Mouse (Mus musculus): Measurements from ENCODE around the gene 4930415O20Rik.
"Not testable (repeated sequence)": the region's sequence is repeated elsewhere in the genome, so short reads cannot be mapped to it uniquely, and the experiment has no call there.

The 4930415O20Rik gene

DNA sequence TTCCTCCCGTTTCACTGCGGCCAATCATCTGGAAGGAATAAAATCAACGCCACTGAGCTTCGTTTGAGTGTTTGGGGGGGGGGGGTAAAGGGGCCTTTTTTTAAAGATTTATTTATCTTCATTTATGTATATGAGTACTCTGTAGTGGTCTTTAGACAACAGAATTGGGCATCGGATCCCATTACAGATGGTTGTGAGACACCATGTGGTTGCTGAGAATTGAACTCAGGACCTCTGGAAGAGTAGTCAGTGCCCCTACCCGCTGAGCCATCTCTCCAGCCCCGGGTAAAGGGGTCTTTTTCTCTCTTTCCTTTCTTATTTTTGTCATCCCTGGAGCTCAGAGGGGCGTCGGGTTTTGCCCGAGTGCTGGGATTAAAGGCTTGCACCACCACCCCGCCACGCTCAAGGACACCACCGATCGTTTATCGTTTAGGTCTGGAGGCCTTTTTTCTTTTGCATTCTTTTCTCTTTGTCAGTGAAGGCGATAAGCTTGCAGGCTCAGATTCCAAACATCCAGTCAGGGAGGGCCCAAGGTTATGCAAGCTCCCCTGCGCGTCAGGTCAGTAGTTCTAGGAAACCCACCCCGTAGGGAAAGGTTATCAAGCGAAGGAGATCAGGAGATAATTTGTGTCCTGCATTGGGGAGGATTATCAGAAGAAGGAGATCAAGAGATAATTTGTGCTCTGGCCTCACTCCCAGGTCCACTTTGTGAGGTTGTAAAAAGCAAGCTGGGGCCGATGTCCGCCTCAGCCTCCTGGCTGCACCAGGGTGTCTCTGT, 2.4 kb upstream of the 4930415O20Rik start:
- peak; percentile 50 for DNase-seq (ENCODE audit: low read depth, low spot score)

GRCm38 (mm10) chr15:98569216-98569615, 1.6 kb upstream of the 4930415O20Rik start:
- peak; percentile 48 for DNase-seq (ENCODE audit: low read depth, low spot score)

GRCm38 (mm10) chr15:98569795-98570365, 924 bp upstream of the 4930415O20Rik start:
- no peak for DNase-seq (ENCODE audit: low read depth, low spot score)

DNA sequence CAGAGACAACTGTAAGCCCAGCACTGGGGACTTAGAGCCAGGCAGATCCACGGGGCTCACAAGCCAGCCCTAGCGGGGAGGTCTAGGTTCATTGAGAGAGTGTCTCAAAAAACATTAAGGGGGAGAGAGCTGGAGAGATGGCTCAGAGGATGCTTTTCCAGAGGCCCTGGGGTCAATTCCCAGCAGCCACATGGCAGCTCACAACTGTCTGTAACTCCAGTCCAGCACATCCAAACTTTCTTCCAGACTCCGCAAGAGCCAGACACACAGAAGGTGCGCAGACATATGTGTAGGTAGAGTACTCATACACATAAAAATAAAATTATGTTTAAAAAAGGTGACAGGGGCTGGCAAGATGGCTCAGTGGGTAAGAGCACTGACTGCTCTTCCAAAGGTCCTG, 2.5 kb downstream of the 4930415O20Rik start:
- DNase-seq (ENCODE audit: low read depth, low spot score), result no peak

DNA sequence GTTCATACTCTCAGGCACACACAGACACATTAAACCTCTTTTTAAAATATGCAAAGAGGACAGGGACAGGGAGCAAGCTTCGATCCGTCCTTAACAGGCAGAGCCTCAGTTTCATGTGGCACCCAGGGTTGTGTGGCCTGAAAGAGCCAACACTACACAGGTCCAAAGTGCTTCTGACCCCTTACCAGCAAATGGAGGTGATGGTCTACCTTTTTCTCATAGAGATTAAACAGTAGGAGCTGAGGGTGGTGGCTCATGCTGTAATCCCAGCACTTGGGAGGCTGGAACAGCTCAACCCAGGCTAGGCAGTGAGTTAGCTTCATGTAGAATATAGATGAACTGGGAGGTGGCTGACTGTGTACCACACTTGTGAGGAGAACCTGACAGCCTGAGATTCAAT, 8.5 kb downstream of the 4930415O20Rik start:
- no peak for DNase-seq (ENCODE audit: low read depth, low spot score)

GRCm38 (mm10) chr15:98579795-98580464, 9.1 kb downstream of the 4930415O20Rik start:
- DNase-seq (ENCODE audit: low read depth, low spot score), result peak; percentile 94

DNA sequence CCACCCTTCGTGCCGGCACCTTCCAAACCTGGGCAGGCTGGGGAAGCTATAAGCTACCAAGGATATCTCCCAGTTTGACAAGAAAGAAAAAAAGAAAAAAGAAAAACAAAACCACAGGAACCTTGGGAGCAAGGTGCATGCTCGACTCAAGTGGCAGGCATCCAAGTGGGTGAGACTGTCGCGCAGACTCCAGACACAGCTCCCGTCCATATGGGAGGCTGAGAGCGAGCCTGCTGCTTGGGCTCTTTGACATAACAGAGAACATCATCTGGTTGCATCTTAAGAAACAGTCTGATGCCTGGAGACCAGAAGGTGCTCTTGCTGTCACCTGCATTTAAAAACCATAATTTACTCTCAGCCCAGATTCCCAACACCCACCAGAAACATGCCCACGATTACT, 11.6 kb downstream of the 4930415O20Rik start:
- DNase-seq (ENCODE audit: low read depth, low spot score), result peak; percentile 27

- peak; percentile 76 for DNase-seq (ENCODE audit: low read depth, low spot score)
Measured at GRCm38 (mm10) chr15:98582996-98583395, 12.2 kb downstream of the 4930415O20Rik start.

GRCm38 (mm10) chr15:98585421-98585820, 14.6 kb downstream of the 4930415O20Rik start:
- no peak for DNase-seq (ENCODE audit: low read depth, low spot score)

- not testable (repeated sequence) for DNase-seq (ENCODE audit: low read depth, low spot score)
Measured at GRCm38 (mm10) chr15:98586141-98586540, 15.3 kb downstream of the 4930415O20Rik start.

GRCm38 (mm10) chr15:98587751-98588150, 16.9 kb downstream of the 4930415O20Rik start:
- no peak for DNase-seq (ENCODE audit: low read depth, low spot score)

DNA sequence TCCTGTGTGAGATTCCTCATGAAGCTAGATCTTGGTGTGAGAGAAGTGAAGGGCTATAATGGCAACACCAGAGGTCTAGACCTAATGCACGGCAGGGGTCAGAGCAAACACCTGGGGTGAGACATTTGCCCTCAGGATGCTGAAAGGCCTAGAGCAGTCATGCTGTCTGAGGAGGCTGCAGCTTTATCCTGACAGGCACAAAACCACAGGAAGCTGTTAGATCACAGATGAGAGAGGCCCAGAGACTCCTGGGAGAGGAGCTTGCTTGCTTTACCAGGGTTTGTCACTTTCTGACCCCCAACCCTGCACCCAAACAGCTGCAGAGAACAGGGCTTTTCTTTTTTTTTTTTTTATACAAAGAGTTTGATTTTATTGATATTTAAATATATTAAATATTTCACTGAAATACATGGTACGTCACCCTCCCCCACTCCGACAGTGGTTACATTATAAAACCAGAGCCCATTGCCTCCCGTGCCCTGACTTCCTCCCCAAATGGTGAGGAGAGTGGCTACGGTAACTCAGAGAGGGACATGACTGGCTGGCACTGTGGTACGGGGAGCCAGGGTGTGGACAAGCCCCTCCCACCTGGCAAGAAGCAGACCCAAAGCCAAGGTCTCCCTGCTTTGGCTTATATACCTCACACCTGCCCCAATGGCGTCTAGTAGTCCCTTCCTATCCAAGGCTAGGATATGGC, 19.0 kb downstream of the 4930415O20Rik start:
- DNase-seq (ENCODE audit: low read depth, low spot score), result no peak

DNA sequence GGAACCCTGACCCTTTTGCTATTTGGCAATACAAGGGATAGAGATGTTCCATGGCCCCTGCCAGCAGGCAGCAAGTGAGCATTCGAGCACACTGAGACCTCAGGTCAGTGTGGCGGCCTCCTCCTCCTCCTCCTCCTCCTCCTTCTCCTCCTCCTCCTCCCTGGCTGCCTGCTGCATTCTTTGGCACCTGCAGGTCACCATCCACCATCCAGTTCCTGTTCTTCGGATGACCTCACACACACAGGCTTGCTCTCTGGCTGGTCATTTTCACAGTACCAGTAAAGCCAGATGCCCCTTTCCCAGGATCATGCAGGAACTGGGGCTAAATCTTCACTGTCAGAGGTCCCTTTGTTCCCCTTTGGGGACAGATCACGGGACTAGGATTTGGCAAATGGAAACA, 20.6 kb downstream of the 4930415O20Rik start:
- no peak for DNase-seq (ENCODE audit: low read depth, low spot score)

GRCm38 (mm10) chr15:98594193-98594592, 23.4 kb downstream of the 4930415O20Rik start:
- no peak for DNase-seq (ENCODE audit: low read depth, low spot score)

GRCm38 (mm10) chr15:98595049-98595448, 24.2 kb downstream of the 4930415O20Rik start:
- peak; percentile 71 for DNase-seq (ENCODE audit: low read depth, low spot score)

DNA sequence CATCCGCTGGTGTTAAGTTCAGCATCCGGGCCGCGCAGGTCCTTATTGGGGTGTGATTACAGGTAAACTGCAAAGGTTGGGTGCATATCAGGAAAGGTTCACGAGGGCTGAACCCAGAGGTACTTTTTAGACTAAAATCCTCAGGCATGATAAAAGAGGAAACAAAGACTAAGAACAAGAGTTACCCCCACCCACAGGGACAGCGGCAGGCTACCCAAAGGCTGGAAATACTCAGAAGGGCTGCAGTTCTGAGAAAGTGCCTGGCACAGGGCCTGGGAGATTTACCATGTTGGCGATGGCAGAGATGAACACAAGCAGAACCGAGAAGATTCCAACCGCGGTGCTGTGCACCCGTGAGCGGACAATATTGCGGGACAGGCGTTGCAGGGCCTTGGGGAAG, 25.8 kb downstream of the 4930415O20Rik start:
- DNase-seq (ENCODE audit: low read depth, low spot score), result no peak

DNA sequence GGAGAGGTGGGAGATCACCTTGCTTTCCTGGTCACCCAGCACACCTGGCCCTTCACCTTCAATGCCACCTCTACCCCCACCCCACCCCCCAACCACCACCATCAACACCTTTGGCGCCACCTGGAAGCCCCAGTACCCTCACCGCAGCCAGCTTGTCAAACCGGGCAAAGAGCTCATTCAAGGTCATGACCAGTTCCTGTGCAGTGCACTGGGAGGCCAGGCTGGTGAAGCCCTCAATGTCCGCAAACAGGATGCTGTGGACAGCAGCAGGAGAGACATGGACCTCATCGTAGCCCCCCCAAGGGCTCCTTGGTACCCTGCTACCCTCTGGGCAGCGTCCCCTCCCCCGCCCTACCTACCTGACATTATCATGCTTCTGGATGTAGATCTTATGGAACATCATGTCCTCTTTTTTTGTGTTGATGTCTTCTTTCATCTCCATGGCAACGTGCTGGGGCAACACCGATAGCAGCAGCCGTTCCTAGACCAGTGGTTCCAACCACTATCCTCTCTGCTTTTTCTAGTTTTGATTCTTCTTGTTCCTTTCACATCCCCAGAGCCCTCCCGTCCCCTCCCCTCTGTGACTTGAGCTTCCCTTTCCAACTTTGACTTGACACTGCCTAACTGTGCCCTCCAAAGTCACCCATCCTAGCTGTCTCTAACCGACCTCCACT, 29.4 kb downstream of the 4930415O20Rik start:
- no peak for DNase-seq (ENCODE audit: low read depth, low spot score)

DNA sequence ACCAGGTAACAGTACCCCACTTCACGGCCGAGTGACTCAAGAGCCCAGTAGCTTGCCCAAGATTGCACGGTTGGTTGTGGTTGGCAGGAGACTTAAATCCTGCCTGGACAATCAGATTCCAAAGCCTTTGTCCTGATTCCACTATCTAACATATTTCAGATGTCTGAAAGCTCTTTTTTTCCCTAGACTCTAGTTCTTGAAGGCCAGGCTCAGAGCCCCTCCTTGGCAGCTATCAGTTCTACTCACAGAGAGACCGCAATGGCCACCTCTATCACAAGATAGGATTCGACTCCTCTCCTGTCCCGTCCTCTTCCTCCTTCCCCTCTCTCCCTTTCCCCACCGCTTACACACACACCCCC, 31.0 kb downstream of the 4930415O20Rik start:
- peak; percentile 32 for DNase-seq (ENCODE audit: low read depth, low spot score)

- peak; percentile 87 for DNase-seq (ENCODE audit: low read depth, low spot score)
Measured at GRCm38 (mm10) chr15:98602191-98602881, 31.5 kb downstream of the 4930415O20Rik start.

GRCm38 (mm10) chr15:98602921-98603458, 32.2 kb downstream of the 4930415O20Rik start:
- DNase-seq (ENCODE audit: low read depth, low spot score), result peak; percentile 65

All from 3T3-L1 (cell line).